Mouse (Mus musculus) stomach, embryonic 14.5 days (tissue): ENCODE results near the gene Ccr7. TPM values are rescaled to one million over a fixed set of nuclear protein-coding genes. Genes with fewer than 3 reads are reported as not detected.
A peak's percentile ranks its signal among the peaks of the same experiment; 100 is the strongest.

Experiments used
- ATAC-seq: fragments of 200-750 bp; cut with Nextera tagmentation; 2 replicates; pipeline ENCODE4 v1.8.0; 2017; ENCODE audit warnings: low read depth, moderate TSS enrichment; ENCODE audit not compliant: insufficient number of reproducible peaks, insufficient read depth, low FRiP score
- H3K27ac ChIP-seq: fragments of 300-500 bp; sonication (generic); 2 replicates; pipeline ENCODE4 v1.5.1; 2014; ENCODE audit warnings: mild to moderate bottlenecking, low read length, moderate library complexity, mixed read lengths
- H3K27me3 ChIP-seq: fragments of 300-500 bp; sonication (generic); 2 replicates; pipeline ENCODE4 v1.6.1; 2014; ENCODE audit warnings: low read length, control low read depth, mixed read lengths; ENCODE audit not compliant: control insufficient read depth, insufficient read depth
- H3K36me3 ChIP-seq: fragments of 300-500 bp; sonication (generic); 2 replicates; pipeline ENCODE4 v1.6.1; 2014; ENCODE audit warnings: mild to moderate bottlenecking, control low read depth, low read length, moderate library complexity, mixed read lengths; ENCODE audit not compliant: control insufficient read depth, insufficient read depth
- H3K4me1 ChIP-seq: fragments of 300-500 bp; sonication (generic); 2 replicates; pipeline ENCODE4 v1.6.1; 2014; ENCODE audit warnings: low read length, control low read depth, mixed read lengths; ENCODE audit not compliant: control insufficient read depth, insufficient read depth
- H3K4me2 ChIP-seq: fragments of 300-500 bp; sonication (generic); replicated peaks from 2 replicates; pipeline ENCODE4 v1.6.1; 2014; ENCODE audit warnings: low read depth, low read length, control low read depth
- H3K4me3 ChIP-seq: fragments of 300-500 bp; sonication (generic); 2 replicates; pipeline ENCODE4 v1.5.1; 2014; ENCODE audit warnings: low read depth, low read length, control low read depth
- H3K9ac ChIP-seq: fragments of 300-500 bp; sonication (generic); replicated peaks from 2 replicates; pipeline ENCODE4 v1.6.1; 2014; ENCODE audit warnings: low read depth, mild to moderate bottlenecking, control low read depth, low read length, moderate library complexity, mixed read lengths
- H3K9me3 ChIP-seq: fragments of 300-500 bp; sonication (generic); 2 replicates; pipeline ENCODE4 v1.6.1; 2016; ENCODE audit warnings: low read depth, low read length, control low read depth; ENCODE audit not compliant: control insufficient read depth
- WGBS: fragments of 180-500 bp; shearing (Covaris S2); extraction: QIAGEN DNeasy Blood & Tissue Kit; methylation state at CpG from one replicate; pipeline ENCODE4 v1.1.7; 2014; 5-methylcytosine and 5-hydroxymethylcytosine counted together
- polyA plus RNA-seq: library from polyadenylated mRNA; unstranded; fragments of >200 nt; fragmentation: Nextera tagmentation; extraction: Ambion mirVana; gene quantifications from 2 replicates; pipeline ENCODE4 v1.2.1, GENCODE M21; 2014

Ccr7 gene
- polyA plus RNA-seq, 1 experiment from 2014 or later: 0.52 TPM

DNA sequence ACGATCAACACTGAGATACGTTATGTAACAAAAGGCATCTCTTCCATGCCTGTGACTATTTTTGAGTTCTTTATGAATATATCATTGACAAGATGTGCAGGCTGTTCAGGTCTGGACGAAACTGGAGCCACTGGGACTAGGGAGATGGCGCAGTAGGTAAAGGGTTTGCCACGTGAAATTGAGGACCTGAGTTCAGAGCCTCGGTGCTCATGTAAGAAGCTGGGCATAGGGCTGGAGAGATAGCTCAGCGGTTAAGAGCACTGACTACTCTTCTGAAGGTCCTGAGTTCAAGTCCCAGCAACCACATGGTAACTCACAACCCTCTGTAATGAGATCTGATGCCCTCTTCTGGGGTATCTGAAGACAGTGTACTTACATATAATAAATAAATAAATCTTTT, 43.2 kb downstream of the Ccr7 start:
- no peaks in the 10 kb centered on the region for H3K27me3 ChIP-seq
- H3K36me3 ChIP-seq: no peaks in the 10 kb centered on the region
- no peaks in the 10 kb centered on the region for H3K9me3 ChIP-seq
- H3K4me3 ChIP-seq: no peak overlapping the region
- no peak overlapping the region for H3K9ac ChIP-seq
- WGBS: 91% methylated on average over 7 of the region's 7 CpGs
- no peak overlapping the region for H3K27ac ChIP-seq
- no peak overlapping the region for H3K4me2 ChIP-seq
- ATAC-seq: no peak
- peaks cover 11% of the 10 kb centered on the region; the same call in 1 of the 2 replicates for H3K4me1 ChIP-seq

DNA sequence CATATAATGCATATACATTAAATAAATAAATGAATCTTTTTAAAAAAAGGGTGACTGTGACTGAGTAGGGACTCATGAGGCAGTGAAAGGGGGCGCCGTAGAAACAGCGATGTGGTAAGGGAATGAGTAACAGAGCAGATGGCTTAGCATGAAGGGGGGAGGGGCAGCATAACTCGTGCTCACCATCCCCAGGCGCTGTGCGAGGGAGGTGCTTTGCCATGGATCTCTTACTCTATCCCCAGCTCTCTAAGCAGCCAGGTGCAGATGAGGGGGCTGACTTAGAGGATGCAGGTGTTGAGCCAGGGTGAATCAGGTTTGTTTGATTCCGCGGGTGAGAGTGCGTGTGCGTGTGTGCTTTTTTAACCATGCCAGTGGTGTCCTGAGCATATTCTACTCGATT, 43.7 kb downstream of the Ccr7 start:
- no peak overlapping the region for H3K4me3 ChIP-seq
- ATAC-seq: no peak
- 58% methylated on average over 11 of the region's 11 CpGs for WGBS

DNA sequence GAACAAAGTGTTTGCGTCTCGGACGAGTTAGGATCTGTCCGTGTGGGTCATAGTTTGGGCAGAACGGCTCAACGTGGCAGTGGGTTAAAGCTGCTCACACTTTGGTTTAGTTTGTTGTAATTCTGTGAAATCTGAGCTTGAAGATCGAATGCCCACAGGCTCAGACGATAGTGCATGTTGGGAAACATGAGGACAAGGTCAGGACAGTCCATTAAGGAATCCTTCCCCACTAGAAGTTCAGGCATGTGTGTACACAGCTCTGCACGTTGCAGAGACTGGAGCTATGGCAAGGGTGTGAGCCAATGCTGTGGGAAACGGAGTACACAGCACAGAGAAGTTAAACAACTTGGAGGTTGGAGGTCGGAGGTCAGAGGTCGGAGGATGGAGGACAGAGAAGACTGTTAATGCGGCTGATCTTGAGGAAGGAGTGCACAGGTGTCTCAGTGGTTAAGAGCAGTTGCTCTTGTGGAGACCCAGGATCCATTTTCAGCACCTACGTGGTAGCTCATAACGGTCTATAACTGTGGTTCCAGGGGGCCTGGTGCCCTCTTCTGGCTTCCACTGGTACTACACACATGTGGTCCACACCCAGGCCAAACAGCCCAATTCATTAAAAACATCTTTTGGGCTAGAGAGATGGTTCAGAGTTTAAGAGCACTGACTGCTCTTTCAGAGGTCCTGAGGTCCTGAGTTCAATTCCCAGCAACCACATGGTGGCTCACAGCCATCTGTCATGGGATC, 44.3 kb downstream of the Ccr7 start:
- H3K27me3 ChIP-seq: no peaks in the 10 kb centered on the region
- H3K4me1 ChIP-seq: peaks cover 20% of the 10 kb centered on the region; the same call in 1 of the 2 replicates
- H3K4me2 ChIP-seq: no peak overlapping the region
- WGBS: 68% methylated on average over 15 of the region's 15 CpGs
- peak overlapping the region; percentile 52; the same call in 1 of the 2 replicates for H3K27ac ChIP-seq
- no peak for ATAC-seq
- H3K9me3 ChIP-seq: no peaks in the 10 kb centered on the region
- H3K4me3 ChIP-seq: no peak overlapping the region
- H3K36me3 ChIP-seq: no peaks in the 10 kb centered on the region
- no peak overlapping the region for H3K9ac ChIP-seq

More for the DNA sequence above, 43.7 kb downstream of the Ccr7 start:
- no peaks in the 10 kb centered on the region for H3K27me3 ChIP-seq
- no peak overlapping the region for H3K27ac ChIP-seq
- no peaks in the 10 kb centered on the region for H3K9me3 ChIP-seq
- no peaks in the 10 kb centered on the region for H3K36me3 ChIP-seq
- no peak overlapping the region for H3K9ac ChIP-seq
- no peak overlapping the region for H3K4me2 ChIP-seq
- H3K4me1 ChIP-seq: peaks cover 16% of the 10 kb centered on the region; the same call in 1 of the 2 replicates

DNA sequence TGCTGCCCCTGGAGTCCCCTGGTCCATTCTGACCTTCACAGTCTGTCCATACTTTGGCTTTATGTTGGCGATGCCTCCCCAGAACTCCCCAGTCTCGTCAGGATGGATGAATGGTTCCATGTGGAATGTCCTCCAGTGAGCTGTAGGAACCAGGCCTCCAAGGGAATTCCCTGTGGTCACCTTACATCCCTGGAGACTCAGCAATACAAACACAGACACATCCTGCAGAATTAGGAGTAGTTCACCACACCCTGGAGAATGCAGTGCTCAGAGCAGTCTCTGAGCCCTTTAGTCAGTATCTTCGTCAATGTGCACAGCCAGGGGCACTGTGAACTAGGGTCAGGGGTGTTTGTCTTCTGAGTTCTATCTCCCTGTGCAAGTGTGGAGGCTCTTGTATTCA, 46.6 kb downstream of the Ccr7 start:
- ATAC-seq: no peak
- Histone ChIP-seq H3K27ac (no peak overlapping the region), H3K4me1 (peaks cover 20% of the 10 kb centered on the region; the same call in 1 of the 2 replicates), H3K9me3 (no peaks in the 10 kb centered on the region), H3K27me3 (no peaks in the 10 kb centered on the region), H3K4me3 (no peak overlapping the region), H3K9ac (no peak overlapping the region), H3K4me2 (no peak overlapping the region), H3K36me3 (no peaks in the 10 kb centered on the region)
- WGBS: 65% methylated on average over 3 of the region's 3 CpGs

DNA sequence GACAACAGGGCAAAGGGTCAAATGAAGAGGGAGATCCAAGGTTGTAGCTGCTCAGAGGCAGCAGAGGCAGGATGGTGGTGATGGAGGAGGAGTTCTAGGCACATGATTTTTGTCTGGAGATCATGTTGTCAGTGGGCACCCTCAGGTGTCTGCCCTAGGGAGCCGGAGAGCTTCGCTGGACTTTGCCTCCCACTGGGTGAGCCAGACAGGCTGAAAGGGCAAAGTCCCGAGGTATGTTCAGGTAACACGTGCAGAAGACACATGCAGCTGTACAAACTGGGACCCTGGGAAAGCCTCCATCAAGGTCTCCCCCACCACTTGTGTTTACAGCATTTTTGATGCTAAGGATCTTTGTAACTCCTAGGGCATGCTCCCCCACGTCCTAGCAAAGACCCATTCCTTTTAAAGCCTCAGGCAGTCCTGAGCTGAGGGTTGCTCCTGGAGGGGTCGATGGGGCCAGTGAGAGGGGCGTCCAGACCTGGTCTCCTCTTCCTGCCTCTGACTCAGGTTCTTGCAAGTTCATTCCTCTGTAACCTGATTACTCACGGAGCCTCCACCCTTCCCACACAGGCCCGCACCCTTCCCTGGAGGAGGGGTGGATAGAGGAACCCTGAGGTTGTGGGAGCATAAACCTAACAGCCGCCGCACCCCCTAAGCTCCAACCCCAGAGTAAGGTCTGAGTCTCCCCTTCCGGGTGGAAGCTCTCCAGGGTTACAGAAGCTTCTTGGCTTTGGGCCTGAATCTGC, 48.7 kb downstream of the Ccr7 start:
- H3K4me3 ChIP-seq: no peak overlapping the region
- peaks cover 17% of the 10 kb centered on the region; the same call in 1 of the 2 replicates for H3K4me1 ChIP-seq
- WGBS: 40% methylated on average over 12 of the region's 12 CpGs
- peak overlapping the region; percentile 28; the same call in 1 of the 2 replicates for H3K27ac ChIP-seq
- no peak overlapping the region for H3K4me2 ChIP-seq
- H3K27me3 ChIP-seq: no peaks in the 10 kb centered on the region
- no peaks in the 10 kb centered on the region for H3K36me3 ChIP-seq
- 0 out of 2 replicates have a peak, but pooled peaks have one; percentile 16 for ATAC-seq
- H3K9ac ChIP-seq: no peak overlapping the region
- no peaks in the 10 kb centered on the region for H3K9me3 ChIP-seq

DNA sequence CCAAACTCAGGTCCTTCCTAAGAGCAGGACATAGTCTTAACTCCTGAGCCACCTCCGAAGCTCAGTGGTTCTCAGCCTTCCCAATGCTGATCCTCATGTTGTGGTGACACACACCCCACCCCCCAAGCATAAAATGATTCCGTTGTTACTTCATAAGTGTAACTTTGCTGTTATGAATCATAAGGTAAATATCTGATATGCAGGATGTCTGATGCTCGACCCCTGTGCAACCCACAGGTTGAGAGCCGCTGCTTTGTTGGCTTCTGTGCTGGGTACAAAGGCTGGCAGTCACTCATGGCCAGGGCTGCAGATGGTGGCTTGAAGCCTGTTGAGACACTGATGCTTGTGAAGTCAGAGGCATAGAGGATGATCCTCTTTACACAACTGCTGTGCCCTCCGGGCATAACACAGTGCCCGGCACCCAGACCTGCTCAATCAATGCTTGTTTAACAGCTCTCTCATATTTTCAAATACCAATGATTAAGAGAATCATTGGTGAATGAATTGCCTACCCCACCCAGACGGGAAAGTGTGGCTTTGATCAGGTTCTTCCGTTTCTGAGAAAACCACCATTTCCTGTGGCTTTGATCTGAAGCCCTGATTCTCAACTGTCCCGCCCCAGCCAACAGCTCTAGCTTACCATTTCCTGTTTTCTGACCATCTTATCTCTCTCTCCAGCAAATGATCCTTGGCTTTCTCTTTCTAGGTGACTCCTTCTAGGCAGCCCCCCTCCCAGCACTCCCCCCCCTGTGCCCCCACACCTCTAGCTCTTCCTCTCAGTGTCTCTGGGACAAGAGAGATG, 50.1 kb downstream of the Ccr7 start:
- no peaks in the 10 kb centered on the region for H3K27me3 ChIP-seq
- H3K9me3 ChIP-seq: no peaks in the 10 kb centered on the region
- no peak overlapping the region for H3K27ac ChIP-seq
- no peaks in the 10 kb centered on the region for H3K36me3 ChIP-seq
- WGBS: 71% methylated on average over 9 of the region's 9 CpGs
- ATAC-seq: no peak
- no peak overlapping the region for H3K9ac ChIP-seq
- H3K4me1 ChIP-seq: peaks cover 17% of the 10 kb centered on the region; the same call in 1 of the 2 replicates
- H3K4me3 ChIP-seq: no peak overlapping the region
- no peak overlapping the region for H3K4me2 ChIP-seq

DNA sequence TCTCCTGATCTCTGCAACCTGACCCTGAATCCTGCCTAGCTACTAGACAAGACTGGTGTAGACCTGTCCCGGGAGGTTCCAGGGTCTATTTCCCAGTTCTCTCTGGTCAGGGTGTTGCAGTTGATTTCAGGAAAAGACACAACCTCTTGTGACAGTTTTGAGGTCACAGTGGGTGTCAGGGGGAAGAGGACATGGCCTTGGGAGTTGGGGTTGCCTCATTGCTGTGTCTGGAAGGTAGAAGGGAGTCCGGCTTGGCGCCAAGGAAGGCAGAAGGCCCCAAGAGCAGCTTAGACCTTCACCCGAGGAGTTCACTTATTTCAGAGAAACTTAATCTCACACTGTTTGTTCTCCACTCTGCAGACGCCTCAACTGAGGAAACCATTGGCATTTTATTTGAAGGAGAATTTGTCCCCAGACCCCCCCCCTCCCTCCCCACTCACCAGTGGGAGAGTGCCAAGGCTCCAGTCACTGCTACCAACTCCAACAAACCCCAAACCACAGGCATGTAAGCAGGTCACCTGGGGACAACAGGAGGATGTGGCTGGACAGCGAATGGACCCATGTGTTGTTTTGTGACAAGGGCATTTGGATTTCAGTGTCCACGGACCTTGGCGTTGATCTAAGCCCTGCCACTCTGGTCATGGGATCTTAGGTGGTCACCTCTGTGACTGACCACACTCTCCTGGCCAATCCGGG, 52.2 kb downstream of the Ccr7 start:
- Histone ChIP-seq H3K4me3 (no peak overlapping the region), H3K36me3 (no peaks in the 10 kb centered on the region), H3K9me3 (no peaks in the 10 kb centered on the region), H3K27me3 (no peaks in the 10 kb centered on the region), H3K9ac (no peak overlapping the region; the same call in 1 of the 2 replicates), H3K4me1 (peaks cover 17% of the 10 kb centered on the region; the same call in 1 of the 2 replicates), H3K27ac (no peak overlapping the region), H3K4me2 (no peak overlapping the region)
- WGBS: 82% methylated on average over 9 of the region's 9 CpGs
- no peak for ATAC-seq
